Mouse (Mus musculus): ENCODE measurements around the gene Sstr2. TPM values are rescaled to one million over a fixed set of nuclear protein-coding genes. Genes with fewer than 3 reads are reported as not detected.

The Sstr2 gene
- polyA plus RNA-seq, 2 experiments from 2014 or later, result not detected

DNA sequence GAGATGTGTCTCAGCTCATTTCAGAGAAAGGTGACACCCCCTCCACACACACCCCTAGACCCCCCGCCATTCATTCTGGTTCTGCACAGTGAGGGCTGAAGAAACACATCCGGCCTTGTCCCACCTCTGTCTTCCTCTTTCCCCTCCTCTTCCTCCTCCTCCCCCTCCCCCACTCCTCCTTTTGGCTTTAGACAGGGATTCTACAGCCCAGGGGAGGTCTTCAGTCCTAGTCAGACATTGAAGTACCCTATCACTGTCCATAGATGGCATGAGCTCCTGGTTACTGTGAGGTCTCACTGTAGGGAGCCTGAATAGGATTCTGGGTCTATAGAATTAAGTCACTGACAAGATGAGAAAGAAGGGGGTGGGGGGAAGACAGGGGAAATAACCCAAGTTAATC, 1.9 kb downstream of the Sstr2 start:
- ATAC-seq, result no peak

DNA sequence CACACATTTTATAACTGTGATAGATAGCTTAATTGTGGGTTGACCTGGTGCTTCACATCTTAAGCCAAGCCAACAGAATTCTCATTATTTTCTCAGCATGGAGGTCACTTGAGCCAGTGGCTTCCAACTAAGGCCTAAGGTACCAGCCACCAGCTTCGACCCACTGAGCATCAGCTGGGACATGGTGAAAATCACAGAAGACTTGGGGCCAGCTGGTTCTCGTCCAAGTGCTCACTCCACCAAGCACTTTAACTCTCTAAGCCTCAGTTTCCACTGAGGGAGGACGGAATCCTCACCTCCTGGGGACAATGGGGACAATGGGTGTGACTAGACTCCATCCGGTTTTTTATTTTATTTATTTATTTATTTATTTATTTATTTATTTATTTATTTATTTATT, 2.9 kb downstream of the Sstr2 start:
- no peak for ATAC-seq

DNA sequence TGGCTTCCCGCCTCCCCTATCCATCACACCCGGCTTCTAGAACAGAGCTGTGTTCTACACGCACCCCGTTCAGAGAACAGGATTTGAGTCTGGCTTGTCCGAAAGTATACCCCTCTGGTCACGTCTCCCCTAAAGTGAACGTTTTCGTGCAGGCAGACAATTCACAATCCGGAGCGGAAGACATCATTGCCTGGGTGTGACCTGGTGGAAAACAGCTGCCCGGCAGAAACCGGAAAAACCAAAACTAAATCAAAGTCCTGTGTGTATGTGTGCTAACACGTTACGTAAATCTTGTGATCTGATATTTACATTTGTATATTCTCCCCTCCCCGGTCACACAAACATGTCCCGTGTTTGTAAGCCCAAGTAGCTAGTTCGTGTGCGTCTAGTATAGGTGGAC, 6.3 kb downstream of the Sstr2 start:
- no peak for ATAC-seq

DNA sequence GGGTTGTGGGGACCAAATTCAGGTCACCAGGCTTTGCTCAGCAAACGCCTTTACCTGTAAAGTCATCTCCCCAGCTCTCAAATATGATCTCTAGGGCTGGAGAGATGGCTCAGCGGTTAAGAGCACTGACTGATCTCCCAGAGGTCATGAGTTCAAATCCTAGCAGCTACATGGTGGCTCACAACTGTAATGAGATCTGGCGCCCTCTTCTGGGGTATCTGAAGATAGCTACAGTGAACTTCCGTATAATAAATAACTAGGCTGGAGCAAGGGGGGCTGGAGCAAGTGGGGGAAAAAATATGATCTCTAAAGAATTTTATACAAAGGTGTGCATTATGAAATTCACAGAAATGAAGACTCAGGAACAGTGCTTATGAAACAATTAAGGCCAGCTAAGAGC, 8.6 kb downstream of the Sstr2 start:
- no peak for ATAC-seq

DNA sequence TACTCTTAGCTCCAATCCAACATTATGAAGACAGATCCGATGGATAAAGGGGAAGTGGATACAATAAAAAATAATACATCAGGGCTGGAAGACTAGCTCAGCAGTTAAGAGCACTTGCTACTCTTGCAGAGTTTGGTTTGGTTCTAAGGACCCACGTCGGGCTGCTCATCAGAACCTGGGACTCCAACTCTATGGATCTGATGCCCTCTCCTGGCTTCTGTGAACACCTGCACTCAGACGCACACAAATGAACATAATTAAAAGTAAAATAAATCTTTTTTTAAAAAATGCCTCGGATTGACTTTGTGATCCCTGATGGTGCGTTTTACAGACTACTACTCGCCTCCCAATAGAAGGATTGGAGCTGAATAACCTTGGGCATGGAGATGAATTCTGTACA, 11.5 kb downstream of the Sstr2 start:
- ATAC-seq, result no peak

DNA sequence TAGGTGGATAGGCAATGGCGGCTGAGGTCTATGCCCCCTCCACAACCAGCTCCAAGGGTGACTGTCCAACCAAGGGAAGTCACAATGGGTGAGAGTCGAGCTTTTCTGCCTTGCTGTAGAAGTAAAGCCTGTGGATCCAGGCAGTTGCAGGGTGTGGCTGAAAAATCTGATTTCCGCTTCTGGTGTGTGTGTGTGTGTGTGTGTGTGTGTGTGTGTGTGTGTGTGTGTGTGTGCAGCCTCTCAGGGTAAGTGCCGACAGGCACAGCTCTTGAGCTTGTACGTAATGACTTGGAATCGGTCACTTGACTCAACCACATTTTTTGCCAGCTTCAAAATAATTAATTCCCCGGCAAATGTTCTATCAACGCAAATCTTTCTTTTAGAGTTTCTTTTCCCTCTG, 12.2 kb downstream of the Sstr2 start:
- no peak for ATAC-seq

DNA sequence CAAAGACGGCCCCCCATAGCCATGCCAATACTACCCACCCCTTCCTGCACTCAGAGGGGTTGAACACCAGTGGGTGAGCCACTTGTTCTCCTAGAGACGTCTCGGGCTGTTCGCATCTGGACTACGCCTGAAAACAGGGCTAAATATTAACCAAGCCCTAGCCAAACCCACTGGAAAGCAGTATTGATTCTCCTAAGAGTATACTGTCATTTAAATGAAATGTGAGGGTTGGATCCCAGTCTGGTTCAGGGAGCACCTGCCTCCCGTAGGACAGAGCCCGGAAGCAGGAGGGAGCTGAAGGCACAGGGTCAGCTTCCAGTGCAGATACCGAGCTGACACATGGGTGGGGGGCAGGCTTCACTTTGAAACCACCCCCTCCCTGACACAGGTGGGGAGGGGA, 12.7 kb downstream of the Sstr2 start:
- no peak for ATAC-seq

DNA sequence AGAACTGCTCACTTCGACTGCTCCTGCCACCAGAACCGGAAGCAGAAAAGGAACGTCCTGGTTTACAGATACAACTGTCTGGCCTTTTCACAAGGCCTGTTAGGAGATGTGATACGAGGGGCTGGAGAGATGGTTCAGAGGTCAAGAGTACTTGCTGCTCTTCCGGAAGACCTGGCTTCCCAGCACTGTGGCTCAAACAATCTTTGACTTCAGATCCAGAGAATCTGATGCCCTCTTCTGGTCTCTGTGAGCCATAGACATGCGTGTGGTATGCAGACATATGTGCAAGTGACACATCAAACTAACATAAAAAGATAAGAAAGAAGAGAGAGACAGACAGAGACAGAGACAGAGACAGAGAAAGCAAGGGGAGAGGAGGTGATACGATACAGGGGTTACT, 13.2 kb downstream of the Sstr2 start:
- ATAC-seq, result no peak

DNA sequence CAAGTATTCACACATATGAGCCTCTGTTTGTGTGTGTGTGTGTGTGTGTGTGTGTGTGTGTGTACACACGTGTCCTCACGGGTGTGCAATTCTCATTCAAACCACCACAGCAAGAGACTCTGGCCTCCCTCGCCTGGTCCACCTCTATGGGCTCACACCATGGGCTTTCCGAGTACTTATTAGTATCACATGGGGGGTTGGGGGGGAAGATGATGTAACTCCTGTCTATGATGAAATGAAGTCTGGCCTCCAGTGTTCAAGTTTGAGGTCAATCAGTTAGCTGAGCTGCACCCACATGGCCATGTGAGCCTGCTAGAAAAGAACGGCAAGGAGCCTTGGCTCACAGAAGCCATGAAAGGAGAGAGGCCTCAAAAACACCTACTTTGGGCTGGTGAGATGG, 14.3 kb downstream of the Sstr2 start:
- no peak for ATAC-seq

DNA sequence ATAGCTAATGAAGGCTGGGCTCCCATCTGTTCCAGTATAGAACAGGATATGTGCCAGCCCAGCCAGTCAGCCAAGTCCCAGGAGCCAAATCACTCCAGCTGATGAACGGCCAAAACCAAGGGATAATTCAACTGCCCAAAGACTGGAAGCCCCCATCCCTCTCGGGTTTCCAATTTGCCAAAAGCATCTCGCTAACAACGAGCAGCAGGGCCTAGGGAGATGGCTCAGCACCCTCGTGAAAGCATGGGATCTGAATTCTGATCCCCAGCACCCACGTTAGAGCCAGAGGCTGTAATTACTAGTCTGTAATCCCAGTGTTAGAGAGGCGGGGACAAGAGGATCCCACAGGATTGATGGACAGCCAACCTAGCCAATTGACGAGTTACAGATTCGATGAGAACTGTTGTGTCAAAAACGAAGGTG, 15.6 kb downstream of the Sstr2 start:
- ATAC-seq, result no peak

DNA sequence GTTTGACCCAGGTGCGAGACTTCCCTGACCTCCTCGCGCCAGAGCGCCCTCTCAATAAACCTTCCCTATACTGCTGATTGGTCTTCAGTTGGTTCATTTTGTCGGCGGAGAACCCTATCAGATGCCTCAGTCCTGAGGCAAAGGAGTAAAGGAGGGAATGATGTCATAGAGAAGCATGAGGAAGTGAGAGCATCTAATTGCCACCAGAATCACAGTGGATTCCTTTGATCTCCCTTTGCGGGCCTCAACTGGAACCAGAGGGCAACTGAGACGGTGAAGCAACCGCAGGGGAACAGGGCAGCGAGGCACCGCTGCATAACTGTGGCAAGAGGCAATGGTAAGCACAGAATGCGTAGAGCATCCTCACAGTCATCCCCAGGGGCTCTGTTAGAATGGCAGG, 19.5 kb downstream of the Sstr2 start:
- no peak for ATAC-seq

DNA sequence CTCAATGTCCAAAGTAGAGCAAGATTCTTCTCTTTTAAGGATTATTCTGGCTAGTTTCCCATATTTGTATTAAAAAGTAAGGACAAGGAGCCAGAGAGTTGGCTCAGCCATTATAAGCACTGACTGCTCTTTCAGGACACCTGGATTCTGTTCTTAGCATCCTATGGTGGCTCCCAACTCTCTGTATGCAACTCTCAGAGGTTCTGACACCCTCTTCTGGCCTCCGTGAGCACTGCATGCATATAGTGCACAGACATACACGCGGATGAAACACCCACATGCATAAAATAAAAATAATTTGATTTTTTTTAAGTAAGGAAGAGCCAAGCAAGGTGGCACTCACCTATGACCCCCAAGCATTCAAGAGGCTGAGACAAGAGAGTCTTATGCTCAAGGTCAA, 26.0 kb downstream of the Sstr2 start:
- ATAC-seq, result no peak

DNA sequence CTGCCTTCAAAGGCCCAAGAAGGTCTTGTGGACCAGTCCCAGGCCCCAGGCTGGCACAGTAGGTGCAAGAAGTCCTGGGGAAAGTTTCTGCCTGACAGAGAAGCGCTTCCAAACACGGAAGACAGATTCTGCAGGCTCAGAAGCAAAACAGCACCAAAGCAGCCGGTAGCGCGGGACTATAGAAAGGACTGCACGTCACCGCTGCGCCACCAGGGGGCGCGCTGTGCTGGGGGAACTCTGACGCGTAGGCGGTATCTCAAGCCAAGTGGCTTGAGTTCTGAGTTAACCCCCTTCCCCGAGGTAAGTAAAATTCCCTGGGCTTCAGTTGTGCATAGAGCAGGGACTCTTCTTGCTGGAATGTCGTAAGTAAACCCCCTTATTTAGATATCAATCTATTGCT, 29.0 kb downstream of the Sstr2 start:
- peak; percentile 69 for ATAC-seq

DNA sequence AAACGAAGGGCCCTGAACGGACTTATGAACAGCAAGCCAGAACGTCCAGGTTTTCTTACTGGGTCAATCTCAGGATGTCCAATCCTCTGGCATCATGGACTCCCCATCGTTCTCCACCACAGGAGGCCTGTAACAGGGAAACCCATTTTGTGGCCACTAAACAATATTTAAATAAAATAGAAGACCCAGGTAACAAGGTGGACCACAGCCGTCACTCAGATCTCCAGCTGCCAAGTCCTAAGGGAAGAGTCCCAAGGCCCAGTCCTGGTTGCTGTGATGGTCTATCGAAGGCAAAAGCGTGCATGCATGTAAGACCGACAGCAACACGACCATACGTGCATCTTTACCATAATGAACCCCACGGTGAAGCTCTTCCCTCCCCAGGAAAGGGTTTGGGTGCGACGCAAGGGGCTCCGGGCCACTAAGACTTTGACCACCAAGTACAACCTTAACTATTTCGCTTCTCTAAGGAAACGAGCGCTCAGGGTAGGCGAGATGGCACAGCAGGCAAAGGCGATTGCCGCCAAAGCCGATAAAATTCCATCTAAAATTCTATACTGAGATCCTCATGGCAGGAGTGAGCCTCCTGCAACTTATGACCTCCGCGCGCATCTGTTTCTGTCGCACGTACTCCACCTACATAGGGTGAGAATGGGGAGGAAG, 29.7 kb downstream of the Sstr2 start, which contains the start of gene Cog1:
Gene Cog1, plus strand, starts transcription at position 480 of the 663 bp plus-strand sequence.
- peak; percentile 24 for ATAC-seq

DNA sequence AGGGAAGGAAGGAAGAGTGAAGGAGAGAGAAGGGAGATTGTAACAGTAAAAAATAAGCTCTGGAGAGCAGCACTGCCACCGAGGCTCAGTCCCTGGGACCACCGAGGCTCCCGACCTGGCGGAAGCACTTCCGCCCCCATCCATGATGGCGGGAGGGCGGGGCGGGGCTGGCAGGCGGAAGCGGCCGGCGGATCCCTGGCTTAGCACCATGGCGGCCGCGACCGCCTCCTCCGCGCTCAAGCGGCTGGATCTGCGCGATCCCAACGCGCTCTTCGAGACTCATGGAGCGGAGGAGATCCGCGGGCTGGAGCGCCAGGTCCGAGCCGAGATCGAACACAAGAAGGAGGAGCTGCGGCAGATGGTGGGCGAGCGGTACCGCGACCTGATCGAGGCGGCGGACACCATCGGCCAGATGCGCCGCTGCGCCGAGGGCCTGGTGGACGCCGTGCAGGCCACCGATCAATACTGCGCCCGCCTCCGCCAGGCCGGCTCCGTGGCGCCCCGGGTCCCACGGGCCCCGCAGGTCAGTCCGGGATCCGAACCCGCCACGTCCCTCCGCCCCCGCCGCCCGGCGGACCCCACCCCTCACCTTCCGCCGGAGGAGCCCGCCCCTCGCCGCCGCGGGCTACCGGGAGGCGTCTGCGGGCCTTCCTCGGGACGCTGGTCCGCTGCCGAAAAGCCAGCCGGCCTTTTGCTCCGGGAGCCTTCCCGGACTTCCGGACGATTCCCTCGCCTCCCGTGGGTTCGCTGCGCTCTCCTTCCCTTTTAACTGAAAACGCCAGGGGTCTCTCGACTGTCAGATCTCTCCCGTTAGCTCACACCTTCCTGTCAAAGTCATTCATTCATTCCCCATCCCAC, 30.4 kb downstream of the Sstr2 start, which contains the start of gene Slc39a11:
Gene Slc39a11, minus strand, starts transcription at position 727 of the 858 bp plus-strand sequence.
- peak; percentile 70 for ATAC-seq

DNA sequence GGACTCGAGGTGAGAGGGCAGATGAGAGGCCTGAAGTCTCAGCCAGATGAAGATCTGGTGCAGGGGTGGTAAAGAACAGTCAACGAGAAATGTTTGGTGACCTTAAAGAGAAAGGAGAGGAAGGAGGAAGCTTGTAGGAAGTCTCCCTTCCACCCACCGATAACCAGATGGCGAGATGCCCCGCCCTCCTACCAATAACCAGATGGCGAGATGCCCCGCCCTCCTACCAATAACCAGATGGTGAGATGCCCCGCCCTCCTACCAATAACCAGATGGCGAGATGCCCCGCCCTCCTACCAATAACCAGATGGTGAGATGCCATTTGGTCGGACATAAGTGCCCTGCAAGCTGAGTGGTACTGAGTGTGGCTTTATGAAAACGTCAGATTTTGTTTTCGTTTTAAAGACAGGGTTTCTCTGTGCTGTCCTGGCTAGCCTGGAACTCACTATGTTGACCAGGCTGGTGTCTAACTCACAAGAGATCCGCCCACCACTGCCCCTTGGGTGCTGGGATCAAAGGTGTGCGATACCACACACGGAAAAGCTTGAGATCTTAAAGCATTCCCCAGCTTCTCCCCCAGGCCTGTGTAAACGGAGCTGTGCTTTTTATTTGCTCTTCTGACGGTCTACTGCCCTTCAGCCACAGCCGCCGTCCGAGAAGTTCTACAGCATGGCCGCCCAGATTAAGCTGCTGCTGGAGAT, 32.2 kb downstream of the Sstr2 start:
- ATAC-seq, result no peak

DNA sequence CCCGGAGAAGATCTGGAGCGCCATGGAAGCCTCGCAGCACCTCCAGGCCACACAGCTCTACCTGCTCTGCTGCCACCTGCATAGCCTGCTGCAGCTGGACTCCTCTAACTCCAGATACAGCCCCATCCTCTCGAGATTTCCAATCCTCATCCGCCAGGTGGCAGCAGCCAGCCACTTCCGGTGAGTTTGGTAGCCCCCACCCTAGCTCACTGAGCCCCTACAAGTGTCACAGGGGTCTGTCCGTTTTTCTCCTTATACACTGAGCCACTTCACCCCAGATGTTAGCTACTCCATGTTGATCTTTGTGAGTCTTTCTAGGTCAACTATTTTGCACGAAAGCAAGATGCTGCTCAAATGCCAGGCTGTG, 32.7 kb downstream of the Sstr2 start:
- ATAC-seq, result no peak

DNA sequence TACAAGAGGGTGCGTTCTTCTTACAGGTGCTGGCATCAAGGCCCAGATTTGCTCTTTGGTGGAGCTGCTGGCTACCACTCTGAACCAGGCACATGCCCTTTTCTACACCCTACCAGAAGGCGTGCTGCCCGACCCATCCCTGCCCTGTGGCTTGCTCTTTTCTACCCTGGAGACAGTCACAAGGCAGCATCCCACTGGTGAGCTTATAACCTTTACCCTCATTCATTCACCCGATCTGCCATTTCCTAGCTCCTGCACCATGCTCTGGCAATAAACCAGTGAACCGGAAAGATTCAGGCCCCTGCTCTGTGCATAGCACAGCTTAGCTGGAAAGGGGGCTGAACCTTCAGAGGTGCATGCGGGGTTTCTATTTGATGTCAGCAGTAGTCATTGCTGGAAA, 33.4 kb downstream of the Sstr2 start:
- ATAC-seq, result no peak

DNA sequence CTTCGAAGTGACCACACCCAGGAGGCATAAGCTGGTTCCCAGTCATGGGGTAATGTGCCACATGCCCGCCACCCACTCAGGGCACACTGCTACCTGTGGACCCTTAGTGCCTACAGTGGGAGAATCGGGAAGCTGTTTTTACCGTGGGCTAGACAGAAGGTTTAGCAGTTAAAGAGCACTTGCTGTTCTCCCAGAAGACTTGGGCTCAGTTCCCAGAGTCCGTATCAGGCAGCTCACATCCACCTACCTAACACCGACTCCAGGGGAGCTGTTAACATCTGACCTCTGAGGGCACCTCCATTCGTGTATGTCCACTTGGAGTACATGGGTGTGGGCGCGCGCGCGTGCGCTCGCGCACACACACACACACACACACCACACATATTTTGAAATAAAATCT, 35.0 kb downstream of the Sstr2 start:
- ATAC-seq, result no peak

DNA sequence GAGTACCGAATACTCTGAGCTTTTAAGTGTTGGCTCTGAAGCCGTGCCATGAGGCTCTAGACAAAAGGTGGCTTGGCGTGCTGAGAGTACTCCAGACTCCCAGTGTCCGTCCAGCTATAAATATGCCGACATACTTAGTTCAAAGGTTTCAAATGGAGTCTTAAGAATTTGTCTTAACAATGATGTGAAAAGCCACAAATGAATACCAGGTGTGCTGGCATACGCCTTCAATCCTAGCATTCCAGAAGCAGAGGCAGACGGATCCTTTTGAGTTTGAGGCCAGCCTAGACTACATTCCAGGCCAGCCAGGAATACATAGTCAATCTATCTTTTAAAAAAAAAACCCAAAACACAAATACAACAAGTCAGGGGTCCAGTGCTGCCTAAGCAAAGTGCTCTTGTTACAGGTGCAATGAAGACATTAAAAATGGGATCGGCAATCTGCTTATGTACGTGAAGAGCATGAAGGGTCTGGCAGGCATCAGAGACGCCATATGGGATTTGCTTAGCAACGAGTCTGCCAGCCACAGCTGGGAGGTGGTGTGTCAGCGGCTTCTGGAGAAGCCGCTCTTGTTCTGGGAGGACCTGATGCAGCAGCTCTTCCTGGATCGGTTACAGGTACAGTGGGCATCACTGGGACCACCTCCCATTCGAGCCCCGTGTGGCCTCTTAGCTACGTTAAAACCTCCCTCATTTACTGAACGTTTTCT, 35.6 kb downstream of the Sstr2 start:
- no peak for ATAC-seq

DNA sequence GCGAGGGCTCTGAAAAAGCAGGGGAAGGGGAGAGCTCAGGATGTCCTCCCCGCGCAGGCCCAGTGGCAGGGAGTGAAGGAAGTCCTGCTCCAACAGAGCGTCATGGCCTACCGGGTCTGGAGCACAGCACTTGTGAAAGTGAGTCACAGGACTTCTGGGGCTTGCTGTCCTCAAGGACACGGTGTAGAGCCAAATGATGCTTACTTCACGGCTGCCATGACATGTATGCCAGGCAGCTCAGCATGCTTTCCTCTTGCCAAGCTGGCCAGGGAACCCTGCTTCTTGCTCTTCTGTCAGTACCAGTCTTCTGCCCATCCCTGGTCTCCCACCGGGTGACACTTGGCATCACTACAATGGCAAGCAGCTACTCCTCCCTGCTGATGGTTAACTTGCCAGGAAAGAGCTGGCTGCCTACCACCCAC, 37.4 kb downstream of the Sstr2 start:
- ATAC-seq, result no peak

DNA sequence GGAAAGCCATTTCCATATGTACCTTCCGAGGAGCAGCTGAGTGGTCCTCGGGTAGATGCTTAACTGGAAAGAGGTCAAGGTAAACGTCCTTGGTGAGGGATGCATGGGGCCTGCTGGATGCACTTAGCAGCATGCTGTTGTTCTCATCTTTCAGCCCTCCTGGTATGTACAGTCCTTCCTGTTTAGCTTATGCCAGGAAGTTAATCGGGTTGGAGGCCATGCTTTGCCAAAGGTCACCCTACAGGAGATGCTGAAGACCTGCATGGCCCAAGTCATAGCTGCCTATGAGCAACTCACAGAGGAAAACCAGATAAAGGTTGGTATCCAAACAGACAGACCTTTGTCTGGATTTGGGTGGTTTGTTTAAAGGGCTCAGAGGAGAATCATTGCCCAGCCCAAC, 38.1 kb downstream of the Sstr2 start:
- no peak for ATAC-seq

DNA sequence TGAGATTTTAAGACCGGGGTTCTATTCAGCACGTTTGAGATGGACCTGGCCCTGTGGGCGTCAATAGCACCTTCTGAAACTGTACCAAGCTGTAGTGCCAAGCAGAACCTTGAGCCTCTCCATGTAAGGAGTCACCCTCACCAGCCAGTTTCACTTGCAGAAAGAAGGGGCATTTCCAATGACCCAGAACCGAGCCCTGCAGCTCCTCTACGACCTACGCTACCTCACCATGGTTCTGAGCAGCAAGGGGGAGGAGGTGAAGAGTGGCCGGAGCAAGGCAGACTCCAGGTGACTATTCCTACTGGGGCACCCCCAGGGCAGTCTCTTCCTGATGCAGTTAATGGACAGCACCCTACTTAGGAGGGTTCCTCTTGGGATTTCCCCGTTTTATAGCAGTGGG, 39.2 kb downstream of the Sstr2 start:
- ATAC-seq, result no peak

Measured in activated CD4-positive, CD25-positive, alpha-beta regulatory T cell, adult 4 months (primary cell).